Mouse (Mus musculus) E14TG2a.4 (cell line): ENCODE data around the gene Lrrfip2.

ENCODE experiments used
- CTCF ChIP-seq: conservative IDR thresholded peaks from 2 replicates; pipeline ENCODE4 v1.5.1; 2014; ENCODE audit warnings: low read length
- NANOG ChIP-seq: IDR thresholded peaks from 2 replicates; pipeline ENCODE4 v1.6.1; 2014; ENCODE audit warnings: borderline replicate concordance, low read length, mixed read lengths

DNA sequence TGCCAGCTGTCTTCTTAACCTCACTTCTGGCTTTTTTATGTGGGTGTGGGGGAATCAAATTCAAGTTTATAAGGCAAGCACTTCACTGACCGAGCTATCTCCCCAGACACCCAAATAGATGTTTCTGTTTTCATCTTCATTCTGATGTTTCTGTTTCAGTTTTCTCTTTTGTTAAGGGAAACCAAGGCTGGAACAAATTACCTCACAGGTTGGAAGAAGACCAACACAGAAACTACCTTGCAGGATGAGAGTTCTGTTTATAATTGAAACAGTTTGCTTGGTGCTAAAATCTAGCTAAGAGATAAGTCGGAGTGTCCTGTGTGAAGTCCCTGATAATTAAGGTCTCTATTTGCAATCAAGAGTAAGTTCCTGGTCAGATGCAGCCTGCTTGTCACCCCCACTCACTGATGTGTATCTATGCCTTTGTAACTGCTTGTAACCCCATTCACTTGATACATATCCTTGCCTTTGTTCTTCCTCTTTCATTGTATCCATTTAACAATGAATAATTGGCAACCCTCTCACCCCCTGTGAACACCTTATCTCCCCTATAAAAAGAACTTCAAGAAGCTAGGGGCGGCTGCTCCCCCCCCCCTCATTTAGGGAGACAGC is 30.3 kb upstream of the Lrrfip2 start:
- TF ChIP-seq CTCF (no peak), NANOG (no peak; the same call in 1 of the 2 replicates)
